Mouse (Mus musculus): Measurements from ENCODE around the gene Uvrag. TPM values are rescaled to one million over a fixed set of nuclear protein-coding genes. Genes with fewer than 3 reads are reported as not detected.

Gene Uvrag
- polyA plus RNA-seq, 1 experiment from 2014 or later: 14.8 TPM

Other genes with a start within 250 kb of the Uvrag start
- 10.6 and 13.0 TPM in 2 replicates for gene Dgat2, start 41.6 kb upstream of the Uvrag start, polyA plus RNA-seq (2015; fragmentation: Nextera tagmentation; extraction: Ambion mirVana)
- 1.3 and 3.5 TPM in 2 replicates for gene Mogat2, start 97.5 kb upstream of the Uvrag start, polyA plus RNA-seq (2015; fragmentation: Nextera tagmentation; extraction: Ambion mirVana)
- 2.5 and 3.2 TPM in 2 replicates for gene Map6, start 126.3 kb upstream of the Uvrag start, polyA plus RNA-seq (2015; fragmentation: Nextera tagmentation; extraction: Ambion mirVana)
- 1,205 and 1,287 TPM in 2 replicates for gene Serpinh1, start 212.1 kb upstream of the Uvrag start, polyA plus RNA-seq (2015; fragmentation: Nextera tagmentation; extraction: Ambion mirVana)
- 25.3 and 25.4 TPM in 2 replicates for gene Gdpd5, start 240.3 kb upstream of the Uvrag start, polyA plus RNA-seq (2015; fragmentation: Nextera tagmentation; extraction: Ambion mirVana)

Data from heart, embryonic 13.5 days (tissue).